Mouse (Mus musculus) lung, embryonic 14.5 days (tissue): ENCODE data around the gene Cenpp. TPM values are rescaled to one million over a fixed set of nuclear protein-coding genes. Genes with fewer than 3 reads are reported as not detected.
A peak's percentile ranks its signal among the peaks of the same experiment; 100 is the strongest.

Source experiments
- ATAC-seq: fragments of 200-750 bp; cut with Nextera tagmentation; 2 replicates; pipeline ENCODE4 v1.8.0; 2017; ENCODE audit warnings: mild to moderate bottlenecking, moderate TSS enrichment, moderate library complexity; ENCODE audit not compliant: insufficient read depth
- DNase-seq: peaks from one replicate; pipeline ENCODE4 v3.0.0-alpha.2; 2015
- H3K27ac ChIP-seq: fragments of 300-500 bp; sonication (generic); 2 replicates; pipeline ENCODE4 v1.5.1; 2014; ENCODE audit warnings: low read depth, mild to moderate bottlenecking, moderate library complexity
- H3K27me3 ChIP-seq: fragments of 300-500 bp; sonication (generic); 2 replicates; pipeline ENCODE4 v1.6.1; 2014; ENCODE audit warnings: low read length, control low read depth; ENCODE audit not compliant: insufficient read depth
- H3K36me3 ChIP-seq: fragments of 300-500 bp; sonication (generic); 2 replicates; pipeline ENCODE4 v1.6.1; 2014; ENCODE audit warnings: control low read depth; ENCODE audit not compliant: insufficient read depth
- H3K4me1 ChIP-seq: fragments of 300-500 bp; sonication (generic); 2 replicates; pipeline ENCODE4 v1.6.1; 2014; ENCODE audit warnings: antibody characterized with exemption, control low read depth; ENCODE audit not compliant: insufficient read depth
- H3K4me2 ChIP-seq: fragments of 300-500 bp; sonication (generic); 2 replicates; pipeline ENCODE4 v1.6.1; 2014; ENCODE audit warnings: mild to moderate bottlenecking
- H3K4me3 ChIP-seq: fragments of 300-500 bp; sonication (generic); 2 replicates; pipeline ENCODE4 v1.5.1; 2014; ENCODE audit warnings: low read depth, low read length
- H3K9ac ChIP-seq: fragments of 300-500 bp; sonication (generic); 2 replicates; pipeline ENCODE4 v1.6.1; 2014
- H3K9me3 ChIP-seq: fragments of 300-500 bp; sonication (generic); 2 replicates; pipeline ENCODE4 v1.6.1; 2016; ENCODE audit warnings: low read depth, low read length, control low read depth
- CTCF ChIP-seq: IDR thresholded peaks from 2 replicates; pipeline ENCODE4 v1.5.1; 2016; ENCODE audit warnings: antibody characterized with exemption, low read depth
- WGBS: fragments of 180-500 bp; shearing (Covaris S2); extraction: QIAGEN DNeasy Blood & Tissue Kit; methylation state at CpG from one replicate; pipeline ENCODE4 v1.1.7; 2014; 5-methylcytosine and 5-hydroxymethylcytosine counted together
- polyA plus RNA-seq: library from polyadenylated mRNA; unstranded; fragments of >200 nt; fragmentation: Nextera tagmentation; extraction: Ambion mirVana; gene quantifications from 2 replicates; pipeline ENCODE4 v1.2.1, GENCODE M21; 2014

Cenpp gene
- polyA plus RNA-seq, 1 experiment from 2014 or later, result 40.0 TPM

GRCm38 (mm10) chr13:49639965-49640364, 12.6 kb downstream of the Cenpp start:
- Histone ChIP-seq H3K36me3 (peaks cover 4% of the 10 kb centered on the region), H3K4me3 (no peak overlapping the region), H3K27me3 (no peaks in the 10 kb centered on the region), H3K9me3 (no peaks in the 10 kb centered on the region), H3K4me2 (no peak overlapping the region), H3K27ac (no peak overlapping the region), H3K4me1 (no peaks in the 10 kb centered on the region), H3K9ac (no peak overlapping the region)
- 90% methylated on average over 2 of the region's 2 CpGs for WGBS
- no peak for TF ChIP-seq CTCF
- no peak for DNase-seq
- ATAC-seq, result no peak

- WGBS, result 88% methylated on average over 2 of the region's 2 CpGs
- H3K4me1 ChIP-seq, result no peaks in the 10 kb centered on the region
- no peak for ATAC-seq
- no peaks in the 10 kb centered on the region for H3K27me3 ChIP-seq
- DNase-seq, result peak; percentile 26
- no peak overlapping the region for H3K4me3 ChIP-seq
- H3K27ac ChIP-seq, result no peak overlapping the region
- H3K36me3 ChIP-seq, result no peaks in the 10 kb centered on the region
- TF ChIP-seq CTCF, result no peak
- no peaks in the 10 kb centered on the region for H3K9me3 ChIP-seq
- no peak overlapping the region for H3K4me2 ChIP-seq
- no peak overlapping the region for H3K9ac ChIP-seq
These were observed 23.5 kb downstream of the Cenpp start for GRCm38 (mm10) chr13:49629076-49629475.

- H3K4me1 ChIP-seq, result no peaks in the 10 kb centered on the region
- no peak overlapping the region for H3K4me3 ChIP-seq
- no peak overlapping the region for H3K4me2 ChIP-seq
- no peaks in the 10 kb centered on the region for H3K36me3 ChIP-seq
- TF ChIP-seq CTCF, result no peak
- H3K27ac ChIP-seq, result no peak overlapping the region
- no peaks in the 10 kb centered on the region for H3K9me3 ChIP-seq
- no peak overlapping the region for H3K9ac ChIP-seq
- ATAC-seq (no peak), DNase-seq (no peak)
- H3K27me3 ChIP-seq, result no peaks in the 10 kb centered on the region
These were observed 24.4 kb downstream of the Cenpp start for GRCm38 (mm10) chr13:49628167-49628566.

DNA sequence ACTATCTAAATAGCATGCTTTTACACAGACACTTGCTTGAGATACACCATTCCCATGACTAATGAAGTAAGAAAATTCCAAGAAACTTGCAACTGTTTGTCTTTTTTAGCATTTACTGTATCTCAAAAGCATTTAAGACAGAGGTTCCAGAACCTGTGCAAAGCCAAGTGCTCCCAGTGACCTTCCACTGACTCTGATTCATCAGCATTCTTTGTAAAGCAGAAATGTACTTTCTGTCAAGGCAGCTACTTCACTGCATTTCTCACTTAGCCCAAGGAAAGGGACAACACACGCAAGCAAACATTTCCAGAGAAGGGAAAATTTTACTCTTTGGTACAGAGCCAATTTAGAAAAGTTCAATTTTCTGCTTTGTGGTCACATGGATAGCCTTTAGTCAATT, 29.4 kb downstream of the Cenpp start:
- no peak for TF ChIP-seq CTCF
- no peaks in the 10 kb centered on the region for H3K27me3 ChIP-seq
- no peak overlapping the region for H3K27ac ChIP-seq
- ATAC-seq (peak; percentile 44; the same call in 1 of the 2 replicates), DNase-seq (peak; percentile 67)
- WGBS, result 25% methylated on average over 1 of the region's 1 CpGs
- no peaks in the 10 kb centered on the region for H3K9me3 ChIP-seq
- H3K4me1 ChIP-seq, result no peaks in the 10 kb centered on the region
- H3K4me3 ChIP-seq, result no peak overlapping the region
- H3K4me2 ChIP-seq, result no peak overlapping the region
- H3K36me3 ChIP-seq, result 0 out of 2 replicates have a peak, but pooled peaks cover 2% of the 10 kb centered on the region
- no peak overlapping the region for H3K9ac ChIP-seq

GRCm38 (mm10) chr13:49618365-49618764, 34.2 kb downstream of the Cenpp start:
- Histone ChIP-seq H3K4me1 (no peaks in the 10 kb centered on the region), H3K4me3 (no peak overlapping the region), H3K27ac (no peak overlapping the region), H3K27me3 (no peaks in the 10 kb centered on the region), H3K9me3 (no peaks in the 10 kb centered on the region), H3K36me3 (0 out of 2 replicates have a peak, but pooled peaks cover 5% of the 10 kb centered on the region), H3K9ac (no peak overlapping the region), H3K4me2 (no peak overlapping the region)
- DNase-seq, result no peak
- no peak for ATAC-seq
- TF ChIP-seq CTCF, result no peak

DNA sequence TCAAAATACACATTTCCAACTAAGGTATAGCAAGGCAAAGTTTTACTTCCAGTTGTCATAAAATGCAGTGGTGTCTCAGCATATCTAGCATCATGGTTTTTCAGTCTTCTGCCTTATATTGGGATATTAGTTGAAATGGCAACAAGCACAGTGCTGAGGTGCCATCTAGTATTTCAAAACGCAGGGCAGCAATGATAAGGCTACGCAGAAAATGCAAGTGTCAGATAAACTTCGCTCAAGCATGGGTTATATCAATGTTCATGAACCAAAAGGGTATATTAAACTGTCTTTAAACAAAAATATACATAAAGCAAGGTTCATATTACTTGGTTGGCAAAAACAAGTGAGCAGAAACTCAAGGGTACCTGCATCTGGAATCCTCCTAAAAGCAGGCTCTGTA, 35.6 kb downstream of the Cenpp start:
- 0 out of 2 replicates have a peak, but pooled peaks cover 4% of the 10 kb centered on the region for H3K36me3 ChIP-seq
- H3K9ac ChIP-seq, result no peak overlapping the region
- no peaks in the 10 kb centered on the region for H3K4me1 ChIP-seq
- H3K27me3 ChIP-seq, result no peaks in the 10 kb centered on the region
- H3K27ac ChIP-seq, result no peak overlapping the region
- H3K9me3 ChIP-seq, result no peaks in the 10 kb centered on the region
- no peak overlapping the region for H3K4me3 ChIP-seq
- no peak overlapping the region for H3K4me2 ChIP-seq
- DNase-seq (no peak), ATAC-seq (no peak)
- 80% methylated on average over 3 of the region's 3 CpGs for WGBS
- TF ChIP-seq CTCF, result no peak

DNA sequence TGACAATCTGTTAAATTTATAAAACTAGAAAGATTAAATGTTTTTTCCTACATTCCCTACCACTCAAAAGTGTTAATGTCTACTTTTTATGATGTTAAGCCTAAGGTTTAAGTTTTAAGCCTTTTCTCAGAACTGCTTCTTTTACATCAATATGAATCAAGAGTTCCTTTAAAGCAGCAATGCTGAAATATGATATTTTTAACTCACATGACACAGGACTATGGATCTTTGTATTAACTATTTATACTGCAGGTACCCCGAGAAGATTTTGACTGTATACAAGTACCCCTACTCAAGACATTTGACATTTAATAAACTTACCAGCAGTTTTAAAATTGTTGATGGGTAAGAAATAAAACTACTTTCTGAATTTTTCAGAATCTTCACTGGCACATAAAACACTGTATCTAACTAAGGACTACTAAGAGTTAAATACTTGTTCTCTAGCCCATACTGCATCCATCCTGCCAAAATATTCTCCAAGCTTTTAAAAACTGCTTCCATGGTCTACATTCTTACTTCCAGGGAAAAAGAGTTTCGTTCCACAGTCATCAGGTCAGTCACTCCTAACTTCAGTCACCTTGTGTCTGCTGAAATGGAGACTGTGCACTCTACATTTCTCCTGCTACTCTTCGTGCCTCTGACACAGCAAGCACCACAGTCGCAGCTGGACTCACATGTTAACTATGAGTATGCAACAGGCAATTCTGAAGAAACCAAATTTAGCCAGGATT, 43.8 kb downstream of the Cenpp start:
- H3K9me3 ChIP-seq, result no peaks in the 10 kb centered on the region
- no peak overlapping the region for H3K9ac ChIP-seq
- DNase-seq (peak; percentile 41), ATAC-seq (no peak)
- no peaks in the 10 kb centered on the region for H3K36me3 ChIP-seq
- WGBS, result 41% methylated on average over 4 of the region's 4 CpGs
- peak overlapping the region; percentile 44 for H3K4me2 ChIP-seq
- TF ChIP-seq CTCF, result no peak
- H3K4me3 ChIP-seq, result peak overlapping the region; percentile 28
- H3K4me1 ChIP-seq, result no peaks in the 10 kb centered on the region
- no peaks in the 10 kb centered on the region for H3K27me3 ChIP-seq
- H3K27ac ChIP-seq, result no peak overlapping the region; the same call in 1 of the 2 replicates
